Mouse (Mus musculus) embryonic fibroblast, embryonic 13.5 days (primary cell): ENCODE measurements around the gene Tagap. TPM values are rescaled to one million over a fixed set of nuclear protein-coding genes. Genes with fewer than 3 reads are reported as not detected.

Experiments used
- H3K27ac ChIP-seq: 2 replicates; pipeline ENCODE4 v1.5.1; 2012; ENCODE audit warnings: low read length, control low read depth, inconsistent platforms; ENCODE audit not compliant: insufficient read depth
- H3K4me1 ChIP-seq: 2 replicates; pipeline ENCODE4 v1.6.1; 2011; ENCODE audit warnings: low read length; ENCODE audit not compliant: control insufficient read depth, insufficient read depth
- H3K4me3 ChIP-seq: 2 replicates; pipeline ENCODE4 v1.5.1; 2011; ENCODE audit warnings: mild to moderate bottlenecking, control low read depth, low read length; ENCODE audit not compliant: insufficient read depth
- CTCF ChIP-seq: IDR thresholded peaks from 2 replicates; pipeline ENCODE4 v1.5.1; 2011; ENCODE audit warnings: mild to moderate bottlenecking, control low read depth, low read length, moderate library complexity, borderline replicate concordance; ENCODE audit not compliant: insufficient read depth
- POLR2A ChIP-seq: IDR thresholded peaks from 2 replicates; pipeline ENCODE4 v1.6.1; 2011; ENCODE audit warnings: low read depth, mild to moderate bottlenecking, control low read depth, low read length, moderate library complexity
- polyA plus RNA-seq: library from polyadenylated mRNA; stranded (reverse); fragments of >200 nt; gene quantifications from 2 replicates; pipeline ENCODE4 v1.2.4, GENCODE M21; 2011; ENCODE audit warnings: low read depth; ENCODE audit not compliant: missing spikeins, insufficient read length

Gene Tagap
- polyA plus RNA-seq, 1 experiment, result not detected

DNA sequence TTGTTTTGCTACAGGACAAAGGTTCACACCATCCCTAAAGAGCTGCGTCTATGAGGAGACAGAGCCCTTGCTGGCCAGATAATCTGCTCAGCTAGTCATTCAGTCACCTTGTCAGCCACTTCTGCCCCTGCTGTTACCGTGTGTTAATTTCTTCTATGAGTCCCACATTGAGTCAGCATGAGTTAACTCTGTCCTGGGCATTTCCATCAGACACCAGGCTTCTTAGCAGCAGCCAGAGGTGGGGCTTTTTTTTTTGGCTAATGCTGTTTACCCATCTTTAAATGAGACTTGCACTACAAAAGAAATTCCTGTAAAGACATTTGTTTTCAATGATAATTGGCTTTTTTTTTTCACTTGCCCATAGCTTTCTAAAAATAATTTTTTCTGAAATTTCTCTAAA is 20.8 kb upstream of the Tagap start:
- no peak overlapping the region for H3K27ac ChIP-seq
- no peaks in the 10 kb centered on the region for H3K4me1 ChIP-seq
- H3K4me3 ChIP-seq, result no peak overlapping the region
- TF ChIP-seq CTCF (no peak), POLR2A (no peak)

DNA sequence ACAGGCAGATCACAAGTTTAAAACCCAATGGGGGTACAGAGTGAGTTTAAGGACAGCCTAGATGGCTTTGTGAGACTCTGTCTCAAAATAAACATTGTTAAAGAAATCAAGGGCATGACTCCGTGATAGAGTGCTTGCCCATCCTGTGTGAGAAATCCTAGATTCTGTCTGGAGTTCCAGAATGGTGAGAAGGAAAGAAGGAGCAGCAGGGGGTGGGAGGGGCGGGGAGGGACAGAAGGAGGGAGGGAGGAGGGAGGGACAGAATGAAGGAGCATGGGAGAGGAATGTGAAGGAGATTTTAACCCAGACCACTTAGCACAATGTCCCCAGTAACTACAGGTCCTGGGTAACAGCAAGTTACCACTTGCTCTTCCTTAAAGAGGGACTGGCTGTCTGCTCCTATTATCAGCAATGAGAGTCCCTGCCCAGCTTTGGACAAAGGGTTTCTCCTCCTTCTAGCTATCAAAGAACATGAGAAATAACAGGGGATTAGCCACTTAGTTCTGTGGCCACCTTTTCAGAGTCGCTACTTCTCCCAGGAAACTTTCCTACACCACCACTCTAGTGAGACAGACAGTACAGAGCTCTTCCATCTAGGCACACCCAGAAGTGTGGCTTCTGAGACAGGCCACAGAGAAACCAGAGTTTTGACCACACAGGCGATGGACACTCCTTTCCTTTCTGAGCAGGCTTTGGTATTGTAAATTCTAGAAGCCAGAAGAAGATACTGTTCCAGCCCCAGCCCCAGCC is 19.7 kb upstream of the Tagap start:
- Histone ChIP-seq H3K27ac (no peak overlapping the region), H3K4me1 (no peaks in the 10 kb centered on the region), H3K4me3 (no peak overlapping the region)
- no peak for TF ChIP-seq POLR2A
- no peak for TF ChIP-seq CTCF

DNA sequence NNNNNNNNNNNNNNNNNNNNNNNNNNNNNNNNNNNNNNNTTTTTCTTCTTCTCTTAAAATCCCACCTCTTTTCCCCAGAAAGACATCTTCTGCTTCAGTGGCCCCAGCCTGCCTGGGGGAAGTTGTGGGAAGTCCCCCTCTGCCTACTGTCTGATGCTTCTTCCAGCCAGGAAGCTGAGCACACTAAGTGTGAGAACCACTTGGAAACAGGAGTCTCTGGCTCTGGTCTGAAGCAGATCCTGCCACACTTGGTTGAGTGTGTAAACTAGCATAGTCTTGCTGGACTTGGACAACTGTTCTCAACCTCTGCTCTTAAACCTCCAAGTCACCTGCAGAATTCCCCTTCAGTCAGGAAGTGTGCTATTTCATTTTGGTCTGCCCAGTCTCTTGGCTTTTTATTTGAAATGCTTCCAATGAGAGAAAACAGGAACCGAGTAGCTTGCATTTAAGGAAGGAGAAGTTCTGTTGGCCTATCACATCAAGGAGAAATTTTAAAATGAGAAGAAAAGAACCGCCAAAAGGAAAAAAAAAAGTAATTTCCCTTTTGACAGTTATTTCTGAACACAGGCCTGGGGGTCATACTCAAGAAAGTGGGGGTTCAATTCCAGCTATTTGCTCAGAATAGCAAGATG is 11.1 kb upstream of the Tagap start:
- TF ChIP-seq CTCF (no peak), POLR2A (no peak)
- Histone ChIP-seq H3K27ac (no peak overlapping the region), H3K4me3 (no peak overlapping the region), H3K4me1 (no peaks in the 10 kb centered on the region)

DNA sequence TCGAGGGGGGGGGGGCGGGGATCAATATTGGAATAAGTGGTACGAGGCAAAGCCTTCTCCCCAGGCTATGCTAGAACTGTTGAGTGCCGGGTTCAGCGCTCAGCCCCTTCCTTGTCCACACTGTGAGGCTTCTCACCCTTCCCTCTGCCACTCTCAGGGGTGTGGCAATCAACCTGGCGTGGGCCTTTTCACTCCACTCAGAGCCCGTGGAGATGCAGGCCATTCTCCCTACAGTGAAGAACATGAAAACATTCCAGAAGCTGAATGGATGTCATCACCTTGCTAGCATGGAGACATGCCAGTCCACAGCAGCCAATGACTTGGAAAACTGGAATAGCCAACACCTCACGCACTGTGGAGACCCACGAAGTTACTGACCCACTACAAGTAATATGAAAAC is 10.0 kb upstream of the Tagap start:
- H3K4me3 ChIP-seq, result no peak overlapping the region
- TF ChIP-seq POLR2A, result no peak
- TF ChIP-seq CTCF, result no peak
- no peak overlapping the region for H3K27ac ChIP-seq
- H3K4me1 ChIP-seq, result no peaks in the 10 kb centered on the region

DNA sequence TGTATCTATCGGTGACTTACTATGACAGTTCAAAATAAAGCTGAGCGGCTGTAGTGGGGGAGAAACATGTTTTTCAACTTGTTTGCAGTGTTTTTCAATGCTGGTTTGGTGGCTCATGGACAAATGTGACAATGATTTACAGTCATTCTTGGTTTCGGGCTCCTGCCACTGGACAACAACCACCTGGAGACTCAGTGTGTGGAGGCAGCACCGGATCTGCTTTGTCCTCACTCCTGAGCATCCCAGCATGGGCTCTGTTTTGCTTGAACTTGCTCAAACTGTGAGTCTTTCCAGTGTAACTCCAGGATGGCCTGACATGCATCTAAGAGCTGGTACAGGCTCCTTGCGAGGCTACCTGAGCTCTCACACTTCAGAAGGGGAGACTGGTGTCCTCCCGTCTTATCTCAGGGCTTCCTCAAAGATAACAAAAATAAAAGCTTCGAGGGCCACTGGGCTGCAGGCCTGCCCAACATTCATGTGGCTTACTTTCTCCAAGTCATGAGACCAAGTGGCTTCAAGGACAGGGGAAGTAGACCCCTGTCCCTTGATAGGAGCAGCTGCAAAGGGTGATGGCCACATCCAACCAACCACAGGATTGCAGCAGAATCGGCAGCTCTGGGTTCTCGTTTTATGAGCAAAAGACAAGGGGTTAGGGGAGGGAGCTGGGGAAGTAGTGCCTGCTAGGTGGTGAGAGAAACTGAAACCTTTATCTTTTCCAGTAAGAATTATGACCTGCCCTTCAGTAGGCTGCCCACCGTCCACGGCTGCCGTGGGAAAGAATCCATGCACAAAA is 8.8 kb upstream of the Tagap start:
- Histone ChIP-seq H3K4me3 (no peak overlapping the region), H3K4me1 (no peaks in the 10 kb centered on the region), H3K27ac (no peak overlapping the region)
- TF ChIP-seq POLR2A (no peak), CTCF (no peak)

DNA sequence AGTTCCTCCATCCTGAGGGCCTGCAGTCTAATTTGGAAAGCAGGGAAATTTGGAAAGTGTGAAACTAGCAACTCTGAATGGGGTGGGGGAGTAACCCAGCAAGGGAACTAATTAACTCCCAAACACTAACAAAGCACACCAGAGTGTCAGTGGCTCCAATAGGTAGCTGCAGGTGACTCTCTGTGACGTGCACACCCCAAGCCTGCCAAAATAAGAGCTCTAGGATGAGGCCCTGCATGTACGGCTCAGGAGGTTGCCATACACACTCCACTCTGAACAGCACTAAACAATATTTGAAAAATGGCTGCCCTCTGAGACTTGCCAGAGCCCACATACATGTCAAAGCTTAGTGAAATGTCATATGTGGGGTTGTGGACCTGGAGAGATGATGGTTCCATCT is 7.4 kb upstream of the Tagap start:
- no peak overlapping the region for H3K27ac ChIP-seq
- TF ChIP-seq POLR2A, result no peak
- no peak for TF ChIP-seq CTCF
- no peak overlapping the region for H3K4me3 ChIP-seq
- H3K4me1 ChIP-seq, result no peaks in the 10 kb centered on the region

DNA sequence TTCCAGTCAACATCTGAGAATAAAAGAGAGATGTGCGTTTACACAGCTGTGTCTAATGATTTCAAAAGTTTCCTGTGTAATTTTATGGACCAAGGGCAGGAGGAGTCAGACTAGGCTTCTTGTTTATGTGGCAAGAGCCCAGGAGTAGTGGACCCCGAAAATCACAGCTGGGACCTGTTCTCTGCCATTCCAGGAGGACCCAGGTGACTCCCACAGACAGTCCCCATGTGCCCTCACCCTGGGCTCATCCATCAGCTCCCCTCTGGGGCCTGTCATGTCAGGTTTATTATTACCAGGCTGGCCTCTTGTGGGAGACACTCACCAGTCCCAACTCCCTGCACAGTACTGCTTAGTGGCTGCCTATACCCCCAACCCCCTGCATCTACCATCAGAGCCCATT is 6.6 kb upstream of the Tagap start:
- Histone ChIP-seq H3K4me1 (no peaks in the 10 kb centered on the region), H3K4me3 (no peak overlapping the region), H3K27ac (no peak overlapping the region)
- TF ChIP-seq CTCF, result no peak

DNA sequence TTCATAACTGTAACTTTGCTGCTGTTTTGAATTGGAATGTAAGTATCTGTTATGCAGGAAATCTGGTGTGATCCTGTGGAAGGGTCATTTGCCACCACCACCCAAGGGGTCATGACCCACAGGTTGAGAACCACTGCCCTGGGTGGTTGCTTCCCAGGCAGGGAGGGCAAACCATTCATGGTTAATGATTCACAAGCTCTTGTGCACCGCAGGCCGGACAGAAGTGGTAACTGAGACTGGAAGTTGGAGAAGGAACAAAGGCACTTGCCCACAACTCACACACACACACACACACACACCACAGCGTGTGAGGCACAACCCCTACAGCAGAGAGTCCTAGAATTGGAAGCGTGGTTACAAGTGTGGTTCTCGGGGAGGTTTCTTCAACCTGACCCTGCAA is 3.2 kb upstream of the Tagap start:
- Histone ChIP-seq H3K4me3 (no peak overlapping the region), H3K4me1 (no peaks in the 10 kb centered on the region), H3K27ac (no peak overlapping the region)
- TF ChIP-seq POLR2A (no peak), CTCF (no peak)

DNA sequence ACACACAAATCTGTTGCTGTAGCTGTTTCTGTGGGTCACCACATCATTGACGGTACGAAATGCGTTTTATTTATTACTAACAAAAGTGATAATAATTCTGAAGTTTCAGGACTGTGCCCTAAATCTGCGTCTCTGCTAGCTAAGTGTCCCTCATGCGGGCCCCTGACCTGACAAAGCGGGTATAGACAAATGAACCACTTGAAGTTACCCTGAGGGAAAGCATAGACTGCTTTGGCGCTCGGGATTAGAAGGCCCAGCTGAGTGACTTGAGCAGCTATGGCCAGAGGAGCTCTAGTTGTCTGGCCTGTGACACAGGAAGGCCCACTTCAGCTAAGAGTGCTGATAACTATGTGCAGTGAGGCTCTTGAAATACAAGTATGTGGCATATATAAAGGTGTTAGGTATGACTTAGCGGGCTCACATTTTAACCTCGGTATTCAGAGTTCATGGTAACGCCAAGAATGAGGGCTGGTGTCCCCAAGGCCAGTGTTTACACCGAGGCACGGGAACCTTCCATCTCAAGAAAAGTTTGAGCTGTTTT is 1.5 kb upstream of the Tagap start:
- H3K4me3 ChIP-seq, result no peak overlapping the region
- H3K27ac ChIP-seq, result no peak overlapping the region
- TF ChIP-seq POLR2A (no peak), CTCF (no peak)
- no peaks in the 10 kb centered on the region for H3K4me1 ChIP-seq
